Mouse (Mus musculus) liver, postnatal 0 days (tissue): ENCODE measurements around the gene Cln5. TPM values are rescaled to one million over a fixed set of nuclear protein-coding genes. Genes with fewer than 3 reads are reported as not detected.

Experiments
- ATAC-seq: fragments of 200-750 bp; cut with Nextera tagmentation; 2 replicates; pipeline ENCODE4 v1.8.0; 2017; ENCODE audit warnings: mild to moderate bottlenecking, moderate library complexity
- DNase-seq: peaks from one replicate; pipeline ENCODE4 v3.0.0-alpha.2; 2016
- H3K27ac ChIP-seq: fragments of 300-500 bp; sonication (generic); 2 replicates; pipeline ENCODE4 v1.5.1; 2014; ENCODE audit warnings: antibody characterized with exemption, moderate library complexity, mild to moderate bottlenecking, low read depth
- H3K27me3 ChIP-seq: fragments of 300-500 bp; sonication (generic); 2 replicates; pipeline ENCODE4 v1.6.1; 2014; ENCODE audit warnings: low read length, control low read depth, mixed read lengths; ENCODE audit not compliant: insufficient read depth
- H3K36me3 ChIP-seq: fragments of 300-500 bp; sonication (generic); replicated peaks from 2 replicates; pipeline ENCODE4 v1.6.1; 2014; ENCODE audit warnings: mild to moderate bottlenecking, control low read depth, low read length, moderate library complexity, mixed read lengths; ENCODE audit not compliant: insufficient read depth
- H3K4me1 ChIP-seq: fragments of 300-500 bp; sonication (generic); 2 replicates; pipeline ENCODE4 v1.6.1; 2014; ENCODE audit warnings: antibody characterized with exemption, mild to moderate bottlenecking, control low read depth; ENCODE audit not compliant: insufficient read depth
- H3K4me2 ChIP-seq: fragments of 300-500 bp; sonication (generic); 2 replicates; pipeline ENCODE4 v1.6.1; 2014; ENCODE audit warnings: low read depth, mild to moderate bottlenecking, low read length, moderate library complexity, mixed read lengths
- H3K4me3 ChIP-seq: fragments of 300-500 bp; sonication (generic); 2 replicates; pipeline ENCODE4 v1.5.1; 2014; ENCODE audit warnings: low read depth, low read length
- H3K9ac ChIP-seq: fragments of 300-500 bp; sonication (generic); replicated peaks from 2 replicates; pipeline ENCODE4 v1.6.1; 2014; ENCODE audit warnings: mild to moderate bottlenecking, moderate library complexity
- H3K9me3 ChIP-seq: fragments of 300-500 bp; sonication (generic); 2 replicates; pipeline ENCODE4 v1.6.1; 2016; ENCODE audit warnings: mild to moderate bottlenecking, control low read depth, low read length, mixed read lengths
- CTCF ChIP-seq: sonication (generic); IDR thresholded peaks from 2 replicates; pipeline ENCODE4 v1.5.1; 2016; ENCODE audit warnings: antibody characterized with exemption, low read depth
- EP300 ChIP-seq: IDR thresholded peaks from 2 replicates; pipeline ENCODE4 v1.6.1; 2016; ENCODE audit warnings: antibody characterized with exemption, low read depth, mild to moderate bottlenecking
- WGBS: fragments of 180-500 bp; shearing (Covaris S2); extraction: QIAGEN DNeasy Blood & Tissue Kit; methylation state at CpG from one replicate; pipeline ENCODE4 v1.1.7; 2014; ENCODE audit not compliant: insufficient replicate concordance; 5-methylcytosine and 5-hydroxymethylcytosine counted together
- polyA plus RNA-seq: library from polyadenylated mRNA; unstranded; fragments of >200 nt; fragmentation: Nextera tagmentation; extraction: Ambion mirVana; gene quantifications from 2 replicates; pipeline ENCODE4 v1.2.1, GENCODE M21; 2015

The Cln5 gene
- polyA plus RNA-seq, 1 experiment from 2014 or later = 15.2 TPM

DNA sequence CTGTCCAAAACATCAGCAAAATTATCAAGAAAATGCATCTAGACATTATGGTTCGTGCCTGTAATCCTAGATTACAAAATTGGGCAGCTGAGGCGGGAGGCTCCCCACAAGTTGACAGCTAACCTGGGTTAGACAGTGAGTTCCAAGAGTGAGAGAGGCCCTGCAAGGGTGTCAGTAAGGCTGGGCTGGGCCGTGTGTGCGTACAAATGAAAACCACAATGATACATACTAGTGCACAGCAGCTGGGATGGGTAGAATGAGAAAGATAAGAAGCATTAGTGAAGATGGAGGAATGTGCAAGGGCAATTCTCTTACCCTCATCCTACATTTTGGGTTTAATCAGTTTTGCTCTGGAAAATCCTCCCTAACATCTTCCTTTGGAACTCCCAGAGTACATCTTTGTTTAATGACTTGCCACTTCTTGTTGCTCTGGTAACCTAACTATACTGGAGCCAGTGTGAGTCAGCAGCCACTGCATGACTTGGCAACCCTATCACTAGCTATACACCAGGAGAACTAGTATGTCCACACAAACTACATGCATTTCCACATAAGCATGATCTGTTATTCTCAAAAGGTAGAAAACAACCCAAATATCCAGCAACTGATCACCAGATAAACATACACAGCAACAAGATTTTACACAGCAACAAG is 16.8 kb downstream of the Cln5 start:
- WGBS = 49% methylated on average over 4 of the region's 4 CpGs
- Histone ChIP-seq H3K4me3 (no peak overlapping the region), H3K9ac (no peak overlapping the region), H3K36me3 (peaks cover 67% of the 10 kb centered on the region), H3K9me3 (no peaks in the 10 kb centered on the region), H3K27me3 (no peaks in the 10 kb centered on the region), H3K4me1 (peaks cover 24% of the 10 kb centered on the region), H3K4me2 (peak overlapping the region; percentile 36), H3K27ac (peak overlapping the region; percentile 84)
- TF ChIP-seq CTCF (no peak), EP300 (peak; percentile 78)
- peak; percentile 69 for DNase-seq
- ATAC-seq = peak; percentile 93

DNA sequence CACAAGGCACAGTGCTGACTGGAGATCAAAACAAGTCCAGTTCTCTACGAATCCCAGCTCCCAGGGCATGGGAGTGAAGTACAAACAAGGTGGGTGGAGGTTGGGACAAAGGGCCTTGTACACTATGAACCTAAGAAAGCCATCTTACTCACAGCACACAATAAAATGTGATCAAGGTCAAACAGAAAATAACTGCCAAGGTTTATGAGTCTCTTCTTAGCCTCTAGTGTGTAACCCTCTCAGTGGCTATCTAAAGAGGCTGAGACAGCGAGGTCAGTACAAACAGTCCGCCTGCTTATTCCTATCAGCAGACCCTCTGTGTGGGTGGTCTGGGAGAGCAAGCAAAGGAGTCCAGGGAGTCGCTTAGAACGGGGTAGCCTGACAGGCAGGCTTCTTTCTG is 17.8 kb downstream of the Cln5 start:
- H3K36me3 ChIP-seq = peaks cover 68% of the 10 kb centered on the region
- peaks cover 24% of the 10 kb centered on the region for H3K4me1 ChIP-seq
- H3K9me3 ChIP-seq = no peaks in the 10 kb centered on the region
- TF ChIP-seq CTCF (no peak), EP300 (peak; percentile 32; the same call in 1 of the 2 replicates)
- peak overlapping the region; percentile 84 for H3K27ac ChIP-seq
- H3K4me2 ChIP-seq = no peak overlapping the region
- no peak overlapping the region for H3K9ac ChIP-seq
- no peaks in the 10 kb centered on the region for H3K27me3 ChIP-seq
- WGBS = 86% methylated on average over 5 of the region's 5 CpGs
- no peak for DNase-seq
- H3K4me3 ChIP-seq = no peak overlapping the region
- no peak for ATAC-seq

DNA sequence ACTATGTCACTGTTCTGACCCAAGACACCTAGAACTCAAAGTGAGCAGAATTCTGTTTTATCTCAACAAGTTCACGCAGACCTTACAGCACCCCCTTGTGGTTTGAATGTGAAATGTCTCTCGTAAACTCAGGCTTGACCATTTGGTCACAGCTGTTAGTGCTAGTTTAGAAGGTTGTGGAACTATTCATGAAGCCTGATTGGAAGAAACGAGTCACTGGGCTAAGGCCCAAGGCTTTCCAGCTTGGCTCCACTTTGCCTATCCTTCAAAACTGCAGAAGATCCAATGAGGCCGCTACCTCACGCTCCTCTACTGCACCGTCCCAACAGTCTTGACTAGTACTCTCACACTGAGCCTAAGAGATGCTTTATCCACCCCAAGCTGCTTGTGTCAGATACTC is 18.6 kb downstream of the Cln5 start:
- 68% methylated on average over 6 of the region's 6 CpGs for WGBS
- Histone ChIP-seq H3K9ac (no peak overlapping the region), H3K4me2 (no peak overlapping the region), H3K9me3 (no peaks in the 10 kb centered on the region), H3K4me3 (no peak overlapping the region), H3K4me1 (peaks cover 27% of the 10 kb centered on the region), H3K27me3 (no peaks in the 10 kb centered on the region), H3K27ac (no peak overlapping the region), H3K36me3 (peaks cover 68% of the 10 kb centered on the region)
- ATAC-seq (no peak), DNase-seq (peak; percentile 47)
- TF ChIP-seq CTCF (peak; percentile 88), EP300 (no peak)

DNA sequence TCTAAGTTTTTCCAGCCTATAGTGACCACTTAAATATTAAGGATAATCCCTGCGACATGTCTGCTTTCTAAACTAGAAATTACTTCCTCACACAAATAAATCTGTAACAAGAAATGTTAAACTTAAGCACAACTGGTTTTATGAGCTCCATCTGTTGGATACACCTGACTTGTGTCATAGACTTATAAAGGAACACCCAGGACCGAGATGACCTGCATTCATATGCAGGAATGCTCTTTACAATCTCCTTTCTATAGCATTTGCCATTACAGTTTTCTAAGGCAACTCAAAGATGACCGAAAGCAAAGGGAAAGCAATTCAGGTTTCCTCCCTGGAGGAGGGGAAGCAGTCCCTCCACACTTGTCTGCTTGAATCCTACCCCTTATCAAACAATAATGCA is 23.2 kb downstream of the Cln5 start:
- DNase-seq (no peak), ATAC-seq (no peak)
- no peak overlapping the region for H3K4me2 ChIP-seq
- no peaks in the 10 kb centered on the region for H3K9me3 ChIP-seq
- TF ChIP-seq CTCF (no peak), EP300 (no peak)
- H3K27me3 ChIP-seq = no peaks in the 10 kb centered on the region
- H3K4me1 ChIP-seq = peaks cover 18% of the 10 kb centered on the region
- H3K36me3 ChIP-seq = peaks cover 49% of the 10 kb centered on the region
- H3K9ac ChIP-seq = no peak overlapping the region
- H3K27ac ChIP-seq = no peak overlapping the region
- H3K4me3 ChIP-seq = no peak overlapping the region
- WGBS = 92% methylated on average over 3 of the region's 3 CpGs

DNA sequence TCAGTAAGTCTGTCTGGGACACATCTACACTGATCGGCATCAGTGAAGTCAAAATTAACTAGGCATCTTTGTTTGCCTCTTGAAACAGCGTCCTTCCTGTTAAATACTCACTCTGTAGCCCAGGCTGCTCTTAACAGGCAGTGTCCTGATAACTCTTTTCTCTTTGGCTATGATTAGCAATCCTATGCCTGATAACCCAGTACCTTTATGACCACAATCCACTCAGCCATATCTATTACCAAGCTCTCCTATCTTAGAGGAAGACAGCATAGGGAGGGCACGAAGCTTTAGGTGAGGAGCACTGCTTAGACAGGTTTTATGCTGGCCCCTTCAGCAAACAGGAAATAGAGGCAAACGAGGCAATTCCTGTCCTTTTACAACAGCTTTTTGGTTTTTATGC is 23.7 kb downstream of the Cln5 start:
- no peak overlapping the region for H3K27ac ChIP-seq
- H3K4me1 ChIP-seq = peaks cover 18% of the 10 kb centered on the region
- H3K36me3 ChIP-seq = peaks cover 46% of the 10 kb centered on the region
- no peaks in the 10 kb centered on the region for H3K9me3 ChIP-seq
- H3K27me3 ChIP-seq = no peaks in the 10 kb centered on the region
- WGBS = 50% methylated on average over 4 of the region's 4 CpGs
- TF ChIP-seq CTCF (no peak), EP300 (no peak)
- no peak for DNase-seq
- H3K4me2 ChIP-seq = no peak overlapping the region
- H3K9ac ChIP-seq = no peak overlapping the region
- no peak for ATAC-seq
- H3K4me3 ChIP-seq = no peak overlapping the region

DNA sequence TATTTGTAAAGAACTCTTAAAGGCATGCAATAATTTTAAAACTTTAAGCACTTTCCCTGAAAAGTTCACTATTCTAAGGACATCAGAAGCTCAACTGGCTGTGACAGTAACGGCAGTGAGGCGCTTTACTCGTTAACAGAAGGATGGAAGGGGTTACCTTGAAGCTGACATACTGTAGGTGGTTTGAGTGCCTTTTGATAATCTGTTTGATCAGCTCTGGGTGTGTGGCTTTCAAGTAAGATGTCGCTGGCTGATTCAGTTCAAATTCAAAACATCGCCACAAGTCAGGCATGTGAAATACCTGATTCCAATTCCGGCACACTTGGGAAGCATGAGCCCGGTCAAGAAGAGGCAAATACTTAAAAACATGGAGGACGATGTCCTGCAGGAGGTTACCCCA is 25.0 kb downstream of the Cln5 start:
- 85% methylated on average over 8 of the region's 8 CpGs for WGBS
- Histone ChIP-seq H3K27me3 (no peaks in the 10 kb centered on the region), H3K9ac (no peak overlapping the region), H3K4me3 (no peak overlapping the region), H3K9me3 (no peaks in the 10 kb centered on the region), H3K27ac (no peak overlapping the region), H3K36me3 (peaks cover 36% of the 10 kb centered on the region), H3K4me2 (no peak overlapping the region), H3K4me1 (peaks cover 18% of the 10 kb centered on the region)
- TF ChIP-seq EP300 (no peak), CTCF (no peak)
- ATAC-seq = no peak
- no peak for DNase-seq
